14 mouse cellular contexts compared by ENCODE assay signal in genomic region chr16:46211914-46212313, GRCm38 (mm10). TPM values are rescaled to one million over a fixed set of nuclear protein-coding genes. Genes with fewer than 3 reads are reported as not detected.
"Had no signal": no experiment of that assay in that cellular context is flagged by ENCODE, and none has a peak within 500 bp of the region (broad histone marks: within the 10 kb centered on the region; RNA-seq: fewer than 3 reads in every experiment).

No protein-coding gene starts in this region.

- H3K27me3 ChIP-seq: limb, embryonic 12.5 days; liver, embryonic 13.5 days; lung, embryonic 15.5 days; midbrain, embryonic 12.5 days; neural tube, embryonic 12.5 days; stomach, embryonic 15.5 days had no signal

- H3K4me1 ChIP-seq: limb, embryonic 12.5 days; liver, embryonic 13.5 days; lung, embryonic 15.5 days; midbrain, embryonic 12.5 days; neural tube, embryonic 12.5 days; stomach, embryonic 15.5 days had no signal

- H3K9me3 ChIP-seq: limb, embryonic 12.5 days; liver, embryonic 13.5 days; lung, embryonic 15.5 days; midbrain, embryonic 12.5 days; neural tube, embryonic 12.5 days; stomach, embryonic 15.5 days had no signal

- H3K27ac ChIP-seq: left cerebral cortex, adult 2 months; limb, embryonic 12.5 days; liver, embryonic 13.5 days; lung, embryonic 15.5 days; midbrain, embryonic 12.5 days; neural tube, embryonic 12.5 days; stomach, embryonic 15.5 days had no signal

- H3K9ac ChIP-seq: limb, embryonic 12.5 days; liver, embryonic 13.5 days; liver, postnatal 0 days; lung, embryonic 15.5 days; midbrain, embryonic 12.5 days; neural tube, embryonic 12.5 days; stomach, embryonic 15.5 days had no signal

- H3K36me3 ChIP-seq: limb, embryonic 12.5 days; liver, embryonic 13.5 days; lung, embryonic 15.5 days; midbrain, embryonic 12.5 days; neural tube, embryonic 12.5 days; stomach, embryonic 15.5 days had no signal

- H3K4me3 ChIP-seq: left cerebral cortex, adult 2 months; limb, embryonic 12.5 days; liver, embryonic 13.5 days; lung, embryonic 15.5 days; midbrain, embryonic 12.5 days; neural tube, embryonic 12.5 days; stomach, embryonic 15.5 days had no signal

- H3K4me2 ChIP-seq: limb, embryonic 12.5 days; liver, embryonic 13.5 days; lung, embryonic 15.5 days; midbrain, embryonic 12.5 days; neural tube, embryonic 12.5 days; stomach, embryonic 15.5 days had no signal

- ATAC-seq: liver, postnatal 0 days had no signal

- DNase-seq: kidney, postnatal 25 days; liver; liver, embryonic 13.5 days; liver, postnatal 0 days; right cerebral cortex, postnatal 4 days; thymus, adult 2 months; thymus, postnatal 25 days had no signal

RNA-seq across cellular contexts. Expression of gene Gm4737, which starts 57.0 kb away (rescaled TPM):
- total RNA-seq: neutrophil, adult 5-6 weeks had no signal
